Mouse (Mus musculus) kidney, adult 2 months (tissue): ENCODE measurements at regions not wholly inside any gene's neighbourhood (a gene's known extent, or its start where the extent isn't known, plus 50 kb on each side); places are given as distances from the start of the nearest gene placed in this dataset.

Experiments
- CTCF ChIP-seq: fragments of 200-500 bp; conservative IDR thresholded peaks from 2 replicates; pipeline ENCODE4 v1.5.1; 2011; ENCODE audit warnings: low read depth, mild to moderate bottlenecking, control low read depth, low read length, moderate library complexity, mixed read lengths; ENCODE audit not compliant: insufficient read depth, insufficient read length
- POLR2A ChIP-seq: fragments of 200-500 bp; IDR thresholded peaks from one replicate; pipeline ENCODE4 v1.6.1; 2011; ENCODE audit warnings: low read depth, low read length, control low read depth

DNA sequence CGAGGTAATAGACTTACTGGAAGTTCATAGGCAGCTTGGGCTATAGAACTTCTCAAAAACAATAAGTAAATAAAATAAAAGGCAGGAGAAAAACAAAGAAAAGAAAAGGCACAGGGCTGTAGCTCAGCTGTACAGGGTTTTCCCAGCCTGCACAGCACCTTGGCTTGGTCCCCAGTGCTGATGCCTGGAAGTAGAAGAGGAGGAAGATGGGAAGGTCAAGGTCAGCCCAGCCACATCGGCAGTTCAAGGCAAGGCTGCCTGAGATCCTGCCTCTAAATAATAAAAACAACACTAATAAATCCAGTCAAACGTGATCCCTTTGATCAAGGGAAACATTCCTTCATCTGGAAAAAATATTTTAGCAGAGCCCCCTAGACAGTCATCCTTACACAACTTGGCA is 103.1 kb downstream of the Cenpf start:
- TF ChIP-seq CTCF: no peak
- TF ChIP-seq POLR2A: no peak
